Mouse (Mus musculus) layer of hippocampus, adult 9-11 months (tissue): ENCODE data around the gene Rbbp9.
"Not testable (repeated sequence)": the region's sequence is repeated elsewhere in the genome, so short reads cannot be mapped to it uniquely, and the experiment has no call there.

Experiments
- DNase-seq: peaks from one replicate; pipeline ENCODE4 v3.0.0; 2022

The Rbbp9 gene

DNA sequence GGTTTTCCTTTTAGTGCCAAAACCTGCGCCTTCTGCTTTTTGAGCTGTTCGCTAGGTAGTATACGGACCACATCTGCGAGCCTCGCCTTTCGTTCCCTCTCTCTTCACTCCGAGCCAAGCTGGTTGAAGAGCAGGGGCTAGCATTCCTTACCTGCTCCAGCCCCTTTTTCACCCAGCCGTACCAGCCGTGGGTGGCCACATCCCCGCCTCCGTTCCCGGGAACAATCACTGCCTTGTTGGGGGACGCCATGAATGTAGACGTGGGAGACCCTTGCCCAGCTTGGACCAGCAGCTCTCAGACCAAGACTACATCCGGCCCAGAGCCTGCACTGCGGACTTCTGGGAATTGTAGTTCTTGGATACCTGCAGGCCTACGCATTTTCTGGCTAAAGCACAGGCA lies at the start of gene Rbbp9:
Gene Rbbp9 (minus strand): TSS at position 341 of the 400 bp plus-strand sequence.
- DNase-seq = peak; percentile 75

GRCm38 (mm10) chr2:144599831-144600687 lies 49.4 kb upstream of the Rbbp9 start, which contains the start of gene Dtd1:
Dtd1 (plus strand) TSS chr2:144599897.
- peak; percentile 91 for DNase-seq

- DNase-seq = no peak
Observed at GRCm38 (mm10) chr2:144598006-144598405, 47.3 kb upstream of the Rbbp9 start.

DNA sequence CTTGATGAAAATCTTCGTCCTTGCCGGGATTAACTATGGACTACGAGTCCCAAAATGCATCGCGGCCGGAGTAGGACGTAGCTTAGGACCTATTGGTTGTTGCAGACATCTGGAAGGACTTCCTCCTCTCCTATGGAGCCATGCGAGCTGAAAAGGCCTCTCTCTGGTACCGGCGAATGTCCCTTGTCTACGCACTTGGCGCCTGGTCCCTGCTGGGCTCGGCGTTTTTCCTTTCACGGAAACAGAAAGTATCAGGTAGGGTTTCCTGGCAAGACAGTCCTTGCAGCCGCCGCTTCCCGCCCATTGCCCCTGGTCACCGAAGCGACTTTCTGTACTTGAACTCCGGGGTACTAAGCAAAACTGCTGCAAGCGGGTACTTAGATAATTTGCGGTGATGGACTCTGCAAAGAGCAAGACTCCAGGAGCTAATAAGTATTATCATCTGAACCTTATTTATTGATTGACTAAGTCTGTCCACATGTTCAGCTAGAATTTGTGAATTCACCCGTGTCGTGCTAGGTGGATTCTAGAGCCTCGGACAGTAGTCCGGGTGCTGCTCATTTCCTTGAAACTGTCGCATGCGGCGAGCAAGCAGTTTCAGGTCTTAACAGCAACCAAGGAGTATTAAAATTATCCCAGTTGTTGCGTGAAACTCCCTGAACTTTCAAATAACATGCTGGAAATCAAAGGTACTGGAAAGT lies 43.4 kb upstream of the Rbbp9 start, which contains the start of gene Smim26:
Gene Smim26 (plus strand): TSS at position 104 of the 701 bp plus-strand sequence.
- DNase-seq = peak; percentile 84

DNA sequence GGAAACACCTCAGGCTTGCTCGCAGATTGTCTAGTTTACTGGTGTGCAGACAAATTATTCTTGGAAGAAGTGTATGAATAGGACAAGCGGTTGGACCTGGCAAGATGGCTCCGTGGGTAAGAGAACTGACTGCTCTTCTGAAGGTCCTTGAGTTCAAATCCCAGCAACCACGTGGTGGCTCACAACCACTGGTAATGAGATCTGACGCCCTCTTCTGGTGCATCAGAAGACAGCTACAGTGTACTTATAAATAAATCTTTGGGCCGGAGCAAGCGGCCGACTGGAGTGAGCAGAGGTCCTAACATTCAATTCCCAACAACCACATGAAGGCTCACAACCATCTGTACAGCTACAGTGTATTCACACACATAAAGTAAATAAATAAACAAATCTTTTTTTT lies 42.4 kb upstream of the Rbbp9 start:
- not testable (repeated sequence) for DNase-seq

DNA sequence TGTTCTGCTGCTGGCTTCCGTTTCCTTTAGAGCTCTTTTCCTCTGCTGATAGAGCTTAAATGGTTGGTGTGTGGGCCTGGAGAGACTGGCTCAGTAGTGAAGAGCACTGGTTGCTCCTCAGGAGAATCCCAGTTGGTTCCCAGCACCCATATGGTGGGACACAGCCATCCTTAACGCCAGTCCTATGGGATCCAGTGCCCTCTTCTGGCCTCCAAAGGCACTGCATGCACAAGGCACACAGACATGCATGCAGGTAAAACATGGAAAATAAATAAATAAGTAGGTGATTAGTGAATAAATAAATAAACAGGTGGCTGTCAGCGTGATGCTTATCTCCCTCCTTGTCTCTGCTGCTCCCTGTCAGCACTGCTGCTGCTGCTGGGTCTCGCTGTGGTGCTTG lies 38.1 kb upstream of the Rbbp9 start:
- no peak for DNase-seq

GRCm38 (mm10) chr2:144555820-144556552 lies 5.3 kb upstream of the Rbbp9 start, which contains the start of gene Sec23b:
Sec23b (plus strand) TSS chr2:144556229.
- DNase-seq = peak; percentile 97

GRCm38 (mm10) chr2:144555286-144555819 lies 4.7 kb upstream of the Rbbp9 start:
- no peak for DNase-seq

DNA sequence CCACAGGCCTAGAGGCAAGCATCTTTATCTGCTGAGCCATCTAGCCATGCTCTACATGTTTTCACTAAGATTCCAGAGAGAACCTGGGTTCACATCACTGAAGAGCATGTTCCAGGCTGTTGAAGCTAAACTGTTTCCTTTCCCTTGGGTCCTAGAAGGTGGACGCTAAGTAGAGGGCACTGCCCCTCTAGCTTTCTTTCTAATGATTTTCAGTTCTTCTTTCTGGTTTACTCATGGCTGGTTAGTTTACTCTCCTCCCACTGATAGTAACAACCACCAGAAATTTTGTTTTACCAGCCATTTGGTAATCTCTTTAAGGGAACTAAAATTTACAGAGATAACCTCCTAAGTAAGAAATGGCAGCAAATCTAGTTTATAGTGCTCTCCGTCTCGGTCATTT lies 3.2 kb upstream of the Rbbp9 start:
- no peak for DNase-seq

DNA sequence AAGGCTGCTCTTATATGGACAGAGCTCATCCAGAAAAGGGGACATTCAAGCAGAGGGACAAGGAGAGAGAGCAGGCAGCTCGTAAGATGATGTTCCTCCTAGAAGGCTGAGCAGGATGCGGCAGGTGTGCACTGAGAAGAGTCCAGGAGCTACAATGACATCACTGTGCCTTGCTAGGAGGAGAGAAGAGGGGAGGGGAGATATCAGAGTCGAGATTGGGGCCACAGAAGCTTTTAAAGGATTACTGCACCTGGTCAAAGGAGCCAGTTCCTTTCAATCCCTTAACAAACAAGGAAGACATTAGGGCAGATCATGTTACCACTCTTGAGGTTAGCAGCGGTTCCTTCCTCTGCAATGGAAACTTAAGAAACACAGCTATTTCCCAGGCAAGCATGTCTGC lies 3.1 kb downstream of the Rbbp9 start:
- no peak for DNase-seq

- DNase-seq = no peak
Observed at GRCm38 (mm10) chr2:144545481-144545880, 5.2 kb downstream of the Rbbp9 start.

GRCm38 (mm10) chr2:144545061-144545460 lies 5.6 kb downstream of the Rbbp9 start:
- DNase-seq = no peak

DNA sequence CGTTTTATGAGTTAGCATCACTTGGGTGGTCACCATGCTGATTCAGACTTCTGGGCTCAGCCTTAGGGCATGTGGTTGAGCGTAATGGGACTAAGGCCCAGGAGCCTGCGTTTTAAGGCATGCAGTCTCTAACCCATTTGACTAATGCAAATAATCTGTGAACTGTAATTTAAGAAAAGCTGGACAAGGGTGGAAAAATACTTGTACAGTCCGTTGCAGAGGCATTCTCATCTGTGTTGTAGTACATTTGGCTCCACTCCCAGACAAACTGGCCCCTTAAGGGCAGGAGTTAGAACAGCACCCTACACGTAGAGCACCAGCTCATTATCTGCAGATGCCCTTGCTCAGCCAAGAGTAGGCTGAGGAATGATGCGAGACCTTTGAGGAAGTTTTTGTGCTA lies 6.0 kb downstream of the Rbbp9 start:
- DNase-seq = no peak

DNA sequence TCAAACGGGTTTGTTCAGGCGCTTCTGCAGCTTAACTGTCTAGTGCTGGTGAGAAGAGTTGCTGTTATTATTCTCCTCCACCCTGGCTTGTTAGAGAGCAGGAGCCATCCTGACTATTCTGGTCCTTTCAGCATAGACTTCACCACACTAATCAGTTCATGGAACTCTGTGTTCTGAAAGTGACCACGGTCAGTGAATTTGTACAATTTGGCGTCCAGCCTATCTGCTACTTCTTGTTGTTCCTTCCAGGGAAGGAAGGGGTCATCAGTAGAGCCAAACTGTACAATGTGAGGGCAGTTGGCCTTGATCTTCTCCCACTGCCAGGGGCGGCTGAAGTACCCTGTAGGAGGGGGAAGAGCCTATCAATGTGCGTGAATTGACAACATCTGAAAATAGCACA lies 7.0 kb downstream of the Rbbp9 start:
- DNase-seq = no peak

- DNase-seq = no peak
Observed at GRCm38 (mm10) chr2:144541246-144541645, 9.4 kb downstream of the Rbbp9 start.

- no peak for DNase-seq
Observed at GRCm38 (mm10) chr2:144537123-144537522, 13.5 kb downstream of the Rbbp9 start.

DNA sequence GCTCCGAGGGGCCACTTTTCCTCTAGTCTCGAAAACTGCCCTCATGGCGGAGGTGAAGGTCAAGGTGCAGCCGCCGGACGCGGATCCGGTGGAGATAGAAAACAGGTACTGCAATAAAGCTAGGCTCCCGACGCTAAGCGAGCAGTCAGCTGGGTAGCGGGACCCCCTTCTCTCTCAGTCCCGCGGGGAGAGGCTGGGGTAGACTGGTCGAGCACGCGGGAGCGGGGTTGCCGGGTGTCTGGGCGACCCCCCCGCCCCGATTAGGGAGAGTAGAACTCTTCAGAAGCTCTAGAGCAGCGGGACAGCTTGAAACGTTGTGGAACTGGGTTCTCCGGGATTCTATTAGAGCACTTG lies 22.9 kb downstream of the Rbbp9 start:
- DNase-seq = no peak

- DNase-seq = peak; percentile 97
Observed at GRCm38 (mm10) chr2:144526981-144527820, 23.5 kb downstream of the Rbbp9 start, which contains the start of the genes Dzank1 and Polr3f. Dzank1 (minus strand) TSS chr2:144527414. Polr3f (plus strand) TSS chr2:144527718.

GRCm38 (mm10) chr2:144525856-144526255 lies 24.8 kb downstream of the Rbbp9 start:
- DNase-seq = peak; percentile 30

GRCm38 (mm10) chr2:144519772-144520171 lies 30.9 kb downstream of the Rbbp9 start:
- DNase-seq = no peak

- DNase-seq = no peak
Observed at GRCm38 (mm10) chr2:144514619-144515018, 36.0 kb downstream of the Rbbp9 start.

- DNase-seq = no peak
Observed at GRCm38 (mm10) chr2:144502134-144502533, 48.5 kb downstream of the Rbbp9 start.
